Mouse (Mus musculus) embryonic facial prominence, embryonic 10.5 days (tissue): Measurements from ENCODE around the gene Znrf1. TPM values are rescaled to one million over a fixed set of nuclear protein-coding genes. Genes with fewer than 3 reads are reported as not detected.

ENCODE experiments used
- DNase-seq: peaks from one replicate; pipeline ENCODE4 v3.0.0-alpha.2; 2017; ENCODE audit warnings: low spot score
- H3K27ac ChIP-seq: fragments of 300-500 bp; sonication (generic); replicated peaks from 2 replicates; pipeline ENCODE4 v1.5.1; 2016; ENCODE audit warnings: mild to moderate bottlenecking
- H3K27me3 ChIP-seq: fragments of 300-500 bp; sonication (generic); replicated peaks from 2 replicates; pipeline ENCODE4 v1.6.1; 2016; ENCODE audit warnings: low read depth, mild to moderate bottlenecking; ENCODE audit not compliant: poor library complexity, severe bottlenecking
- H3K36me3 ChIP-seq: fragments of 300-500 bp; sonication (generic); replicated peaks from 2 replicates; pipeline ENCODE4 v1.6.1; 2016; ENCODE audit warnings: mild to moderate bottlenecking, moderate library complexity
- H3K4me1 ChIP-seq: fragments of 300-500 bp; sonication (generic); 2 replicates; pipeline ENCODE4 v1.6.1; 2016
- H3K4me3 ChIP-seq: fragments of 300-500 bp; sonication (generic); 2 replicates; pipeline ENCODE4 v1.5.1; 2016; ENCODE audit warnings: mild to moderate bottlenecking, moderate library complexity
- H3K9me3 ChIP-seq: fragments of 300-500 bp; sonication (generic); 2 replicates; pipeline ENCODE4 v1.6.1; 2016; ENCODE audit warnings: mild to moderate bottlenecking
- WGBS: fragments of 180-500 bp; shearing (Covaris S2); methylation state at CpG from one replicate; pipeline ENCODE4 v1.1.7; 2016; 5-methylcytosine and 5-hydroxymethylcytosine counted together
- polyA plus RNA-seq: library from polyadenylated mRNA; unstranded; fragments of >200 nt; fragmentation: Nextera tagmentation; extraction: Ambion mirVana; gene quantifications from 2 replicates; pipeline ENCODE4 v1.2.1, GENCODE M21; 2016

The Znrf1 gene
- polyA plus RNA-seq, 1 experiment from 2014 or later, result 36.3 TPM

DNA sequence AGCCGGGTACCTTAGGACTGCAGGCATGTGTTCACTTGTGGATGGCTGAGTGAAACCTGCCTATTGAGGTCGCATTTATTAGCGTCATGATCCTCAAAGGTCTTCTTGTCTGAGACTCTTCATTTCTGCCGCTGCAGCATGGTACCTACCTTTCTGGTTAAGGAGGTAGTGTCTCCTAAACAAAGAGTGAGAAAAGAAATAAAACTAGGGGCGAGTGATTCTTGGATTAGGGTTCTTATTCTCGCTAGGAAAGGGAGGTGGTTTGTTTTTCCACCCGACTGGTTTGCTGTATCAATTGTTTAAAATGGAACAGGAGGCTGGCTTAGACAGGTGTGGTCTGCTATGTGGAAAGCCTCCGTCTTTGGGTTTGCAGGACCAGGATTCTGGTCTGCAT lies 1.9 kb downstream of the Znrf1 start:
- peak overlapping the region; percentile 98 for H3K27ac ChIP-seq

GRCm38 (mm10) chr8:111538194-111538593 lies 2.3 kb downstream of the Znrf1 start:
- peaks cover 39% of the 10 kb centered on the region for H3K4me1 ChIP-seq
- H3K27me3 ChIP-seq, result no peaks in the 10 kb centered on the region
- peak overlapping the region; percentile 35; the same call in 1 of the 2 replicates for H3K27ac ChIP-seq
- peak overlapping the region; percentile 98 for H3K4me3 ChIP-seq
- 14% methylated on average over 2 of the region's 2 CpGs for WGBS
- H3K9me3 ChIP-seq, result no peaks in the 10 kb centered on the region
- H3K36me3 ChIP-seq, result peaks cover 27% of the 10 kb centered on the region
- DNase-seq, result no peak

More for the DNA sequence above, 1.9 kb downstream of the Znrf1 start:
- no peak for DNase-seq
- Histone ChIP-seq H3K4me1 (peaks cover 39% of the 10 kb centered on the region), H3K27me3 (no peaks in the 10 kb centered on the region), H3K36me3 (peaks cover 23% of the 10 kb centered on the region), H3K4me3 (peak overlapping the region; percentile 98), H3K9me3 (no peaks in the 10 kb centered on the region)
- WGBS, result 7% methylated on average over 8 of the region's 8 CpGs

- peaks cover 4% of the 10 kb centered on the region; the same call in 1 of the 2 replicates for H3K9me3 ChIP-seq
- 79% methylated on average over 10 of the region's 10 CpGs for WGBS
- H3K27me3 ChIP-seq, result no peaks in the 10 kb centered on the region
- peaks cover 41% of the 10 kb centered on the region for H3K36me3 ChIP-seq
- no peak for DNase-seq
- peak overlapping the region; percentile 98 for H3K4me3 ChIP-seq
- H3K4me1 ChIP-seq, result peaks cover 39% of the 10 kb centered on the region
- H3K27ac ChIP-seq, result peak overlapping the region; percentile 40; the same call in 1 of the 2 replicates
These were observed 3.7 kb downstream of the Znrf1 start for GRCm38 (mm10) chr8:111539422-111540076.

- H3K36me3 ChIP-seq, result peaks cover 68% of the 10 kb centered on the region
- WGBS, result 90% methylated on average over 9 of the region's 9 CpGs
- H3K27me3 ChIP-seq, result no peaks in the 10 kb centered on the region
- H3K27ac ChIP-seq, result no peak overlapping the region
- H3K9me3 ChIP-seq, result peaks cover 4% of the 10 kb centered on the region; the same call in 1 of the 2 replicates
- H3K4me1 ChIP-seq, result peaks cover 23% of the 10 kb centered on the region
- no peak for DNase-seq
- no peak overlapping the region for H3K4me3 ChIP-seq
These were observed 7.9 kb downstream of the Znrf1 start for GRCm38 (mm10) chr8:111543712-111544380.

GRCm38 (mm10) chr8:111545406-111546156 lies 9.7 kb downstream of the Znrf1 start:
- peaks cover 75% of the 10 kb centered on the region for H3K36me3 ChIP-seq
- no peak overlapping the region for H3K4me3 ChIP-seq
- no peak overlapping the region for H3K27ac ChIP-seq
- no peaks in the 10 kb centered on the region for H3K27me3 ChIP-seq
- no peak for DNase-seq
- peaks cover 4% of the 10 kb centered on the region; the same call in 1 of the 2 replicates for H3K9me3 ChIP-seq
- WGBS, result 89% methylated on average over 8 of the region's 8 CpGs
- H3K4me1 ChIP-seq, result peaks cover 14% of the 10 kb centered on the region

- H3K4me1 ChIP-seq, result peaks cover 12% of the 10 kb centered on the region
- no peak overlapping the region for H3K4me3 ChIP-seq
- 89% methylated on average over 3 of the region's 3 CpGs for WGBS
- no peaks in the 10 kb centered on the region for H3K27me3 ChIP-seq
- no peak for DNase-seq
- H3K36me3 ChIP-seq, result peaks cover 62% of the 10 kb centered on the region
- peaks cover 4% of the 10 kb centered on the region; the same call in 1 of the 2 replicates for H3K9me3 ChIP-seq
- H3K27ac ChIP-seq, result no peak overlapping the region
These were observed 11.2 kb downstream of the Znrf1 start for GRCm38 (mm10) chr8:111547144-111547543.

DNA sequence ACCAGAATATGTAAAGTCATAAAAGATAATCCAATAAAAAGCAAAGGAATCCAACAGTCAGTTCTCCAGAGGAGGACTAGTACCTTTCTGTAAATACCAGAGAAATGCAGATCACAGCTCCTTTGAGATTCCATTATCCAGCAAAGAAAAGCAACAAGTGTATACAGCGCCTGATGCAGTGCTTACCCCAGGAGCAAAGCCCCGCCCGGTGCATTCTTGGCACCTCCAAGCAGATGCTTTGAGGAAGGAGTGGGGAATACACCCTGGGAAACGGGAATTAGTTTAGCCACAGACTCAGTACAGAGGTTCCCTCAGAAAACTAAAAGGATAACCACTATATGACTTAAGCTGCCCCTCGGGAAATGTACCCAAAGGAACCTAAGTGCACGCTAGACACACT lies 12.3 kb downstream of the Znrf1 start:
- Histone ChIP-seq H3K27ac (no peak overlapping the region), H3K4me3 (no peak overlapping the region), H3K27me3 (no peaks in the 10 kb centered on the region), H3K36me3 (peaks cover 58% of the 10 kb centered on the region), H3K4me1 (peaks cover 12% of the 10 kb centered on the region), H3K9me3 (peaks cover 4% of the 10 kb centered on the region; the same call in 1 of the 2 replicates)
- DNase-seq, result no peak
- 88% methylated on average over 6 of the region's 6 CpGs for WGBS

- Histone ChIP-seq H3K9me3 (no peaks in the 10 kb centered on the region), H3K27ac (no peak overlapping the region), H3K4me3 (no peak overlapping the region), H3K4me1 (peaks cover 17% of the 10 kb centered on the region), H3K36me3 (peaks cover 45% of the 10 kb centered on the region), H3K27me3 (no peaks in the 10 kb centered on the region)
- DNase-seq, result no peak
- 71% methylated on average over 9 of the region's 9 CpGs for WGBS
These were observed 14.3 kb downstream of the Znrf1 start for GRCm38 (mm10) chr8:111550002-111550870.

GRCm38 (mm10) chr8:111551511-111552130 lies 15.7 kb downstream of the Znrf1 start:
- DNase-seq, result no peak
- H3K4me3 ChIP-seq, result no peak overlapping the region
- peaks cover 20% of the 10 kb centered on the region for H3K4me1 ChIP-seq
- H3K27ac ChIP-seq, result no peak overlapping the region
- H3K27me3 ChIP-seq, result no peaks in the 10 kb centered on the region
- H3K36me3 ChIP-seq, result peaks cover 46% of the 10 kb centered on the region
- WGBS, result 69% methylated on average over 8 of the region's 8 CpGs
- no peaks in the 10 kb centered on the region for H3K9me3 ChIP-seq

GRCm38 (mm10) chr8:111561824-111562223 lies 25.9 kb downstream of the Znrf1 start:
- Histone ChIP-seq H3K36me3 (peaks cover 17% of the 10 kb centered on the region), H3K27me3 (no peaks in the 10 kb centered on the region), H3K27ac (no peak overlapping the region), H3K4me1 (peaks cover 11% of the 10 kb centered on the region), H3K4me3 (no peak overlapping the region), H3K9me3 (no peaks in the 10 kb centered on the region)
- 94% methylated on average over 4 of the region's 4 CpGs for WGBS
- no peak for DNase-seq

DNA sequence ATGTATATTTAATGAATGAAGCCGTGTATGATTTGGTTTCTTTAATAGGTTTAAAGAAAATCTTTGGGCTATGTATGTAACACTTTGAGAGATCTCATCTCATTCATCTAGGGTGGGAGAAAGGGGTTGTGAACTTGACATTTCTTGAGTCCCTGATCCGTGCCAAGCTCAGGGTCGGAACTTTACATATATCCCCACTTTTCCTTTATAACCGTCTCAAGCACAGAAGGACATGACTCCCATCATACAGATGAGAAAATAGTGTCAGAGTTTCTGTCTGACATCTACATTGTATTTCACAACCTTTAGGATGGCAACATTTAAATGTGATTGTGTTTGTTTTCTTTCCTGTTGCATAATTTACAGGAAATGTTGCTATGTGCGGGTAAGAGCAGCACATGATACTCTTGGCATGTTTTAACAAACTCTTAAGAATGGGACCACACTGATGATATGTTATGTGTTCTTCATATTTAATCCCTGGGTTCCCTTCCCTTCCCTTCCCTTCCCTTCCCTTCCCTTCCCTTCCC lies 26.4 kb downstream of the Znrf1 start:
- no peak overlapping the region for H3K4me3 ChIP-seq
- 94% methylated on average over 5 of the region's 5 CpGs for WGBS
- no peaks in the 10 kb centered on the region for H3K9me3 ChIP-seq
- H3K27ac ChIP-seq, result no peak overlapping the region
- peaks cover 12% of the 10 kb centered on the region for H3K4me1 ChIP-seq
- peaks cover 15% of the 10 kb centered on the region for H3K36me3 ChIP-seq
- DNase-seq, result no peak
- no peaks in the 10 kb centered on the region for H3K27me3 ChIP-seq
